Mouse (Mus musculus) hindbrain, postnatal 0 days (tissue): Measurements from ENCODE around the gene Hist1h2bh. TPM values are rescaled to one million over a fixed set of nuclear protein-coding genes. Genes with fewer than 3 reads are reported as not detected.

ENCODE experiments used
- ATAC-seq: fragments of 200-750 bp; cut with Nextera tagmentation; 2 replicates; pipeline ENCODE4 v1.8.0; 2017; ENCODE audit warnings: mild to moderate bottlenecking, moderate TSS enrichment, moderate library complexity
- DNase-seq: peaks from one replicate; pipeline ENCODE4 v3.0.0-alpha.2; 2015; ENCODE audit warnings: low spot score
- H3K27ac ChIP-seq: fragments of 300-500 bp; sonication (generic); 2 replicates; pipeline ENCODE4 v1.5.1; 2014; ENCODE audit warnings: mild to moderate bottlenecking
- H3K27me3 ChIP-seq: fragments of 300-500 bp; sonication (generic); 2 replicates; pipeline ENCODE4 v1.6.1; 2014; ENCODE audit warnings: low read length, mixed read lengths; ENCODE audit not compliant: insufficient read depth
- H3K36me3 ChIP-seq: fragments of 300-500 bp; sonication (generic); 2 replicates; pipeline ENCODE4 v1.6.1; 2014; ENCODE audit warnings: low read length, mixed read lengths; ENCODE audit not compliant: insufficient read depth
- H3K4me1 ChIP-seq: fragments of 300-500 bp; sonication (generic); 2 replicates; pipeline ENCODE4 v1.6.1; 2014; ENCODE audit warnings: antibody characterized with exemption, low read length, mixed read lengths; ENCODE audit not compliant: insufficient read depth
- H3K4me2 ChIP-seq: fragments of 300-500 bp; sonication (generic); 2 replicates; pipeline ENCODE4 v1.6.1; 2014; ENCODE audit warnings: low read depth, mild to moderate bottlenecking, low read length, moderate library complexity, mixed read lengths
- H3K4me3 ChIP-seq: fragments of 300-500 bp; sonication (generic); 2 replicates; pipeline ENCODE4 v1.5.1; 2014; ENCODE audit warnings: low read length
- H3K9ac ChIP-seq: fragments of 300-500 bp; sonication (generic); replicated peaks from 2 replicates; pipeline ENCODE4 v1.6.1; 2014; ENCODE audit warnings: mild to moderate bottlenecking, low read length, moderate library complexity, mixed read lengths
- H3K9me3 ChIP-seq: fragments of 300-500 bp; sonication (generic); 2 replicates; pipeline ENCODE4 v1.6.1; 2016; ENCODE audit warnings: low read length, mixed read lengths
- CTCF ChIP-seq: IDR thresholded peaks from 2 replicates; pipeline ENCODE4 v1.5.1; 2016; ENCODE audit warnings: antibody characterized with exemption, control low read depth, low read depth
- WGBS: fragments of 180-500 bp; shearing (Covaris S2); extraction: QIAGEN DNeasy Blood & Tissue Kit; methylation state at CpG from one replicate; pipeline ENCODE4 v1.1.7; 2014; 5-methylcytosine and 5-hydroxymethylcytosine counted together
- polyA plus RNA-seq: library from polyadenylated mRNA; unstranded; fragments of >200 nt; fragmentation: Nextera tagmentation; extraction: Ambion mirVana; gene quantifications from 2 replicates; pipeline ENCODE4 v1.2.1, GENCODE M21; 2015
- total RNA-seq: library from RNA; depleted of rRNA; stranded (reverse); fragments of >200 nt; gene quantifications from 2 replicates; pipeline ENCODE4 v1.2.3, GENCODE M21; 2014

Gene Hist1h2bh
- total and polyA plus RNA-seq, 2 experiments from 2014 or later: 0.13 to 65.9 TPM

- ATAC-seq (0 out of 2 replicates have a peak, but pooled peaks have one; percentile 19), DNase-seq (peak; percentile 72)
- Histone ChIP-seq H3K36me3 (no peaks in the 10 kb centered on the region), H3K27ac (peak overlapping the region; percentile 92), H3K27me3 (no peaks in the 10 kb centered on the region), H3K9ac (peak overlapping the region; percentile 68), H3K4me2 (peak overlapping the region; percentile 94), H3K9me3 (no peaks in the 10 kb centered on the region), H3K4me3 (peak overlapping the region; percentile 49), H3K4me1 (peaks cover 8% of the 10 kb centered on the region; the same call in 1 of the 2 replicates)
- no peak for TF ChIP-seq CTCF
- under 1% methylated on average over 21 of the region's 21 CpGs for WGBS
Measured at GRCm38 (mm10) chr13:23585029-23585441, 41.8 kb upstream of the Hist1h2bh start.

GRCm38 (mm10) chr13:23584331-23584730 is 41.1 kb upstream of the Hist1h2bh start:
- no peak for ATAC-seq
- peak overlapping the region; percentile 49 for H3K4me3 ChIP-seq
- no peaks in the 10 kb centered on the region for H3K27me3 ChIP-seq
- peak overlapping the region; percentile 68 for H3K9ac ChIP-seq
- no peaks in the 10 kb centered on the region for H3K9me3 ChIP-seq
- no peaks in the 10 kb centered on the region for H3K36me3 ChIP-seq
- no peak for TF ChIP-seq CTCF
- peak overlapping the region; percentile 92 for H3K27ac ChIP-seq
- H3K4me1 ChIP-seq: peaks cover 8% of the 10 kb centered on the region; the same call in 1 of the 2 replicates
- DNase-seq: no peak
- H3K4me2 ChIP-seq: peak overlapping the region; percentile 94

DNA sequence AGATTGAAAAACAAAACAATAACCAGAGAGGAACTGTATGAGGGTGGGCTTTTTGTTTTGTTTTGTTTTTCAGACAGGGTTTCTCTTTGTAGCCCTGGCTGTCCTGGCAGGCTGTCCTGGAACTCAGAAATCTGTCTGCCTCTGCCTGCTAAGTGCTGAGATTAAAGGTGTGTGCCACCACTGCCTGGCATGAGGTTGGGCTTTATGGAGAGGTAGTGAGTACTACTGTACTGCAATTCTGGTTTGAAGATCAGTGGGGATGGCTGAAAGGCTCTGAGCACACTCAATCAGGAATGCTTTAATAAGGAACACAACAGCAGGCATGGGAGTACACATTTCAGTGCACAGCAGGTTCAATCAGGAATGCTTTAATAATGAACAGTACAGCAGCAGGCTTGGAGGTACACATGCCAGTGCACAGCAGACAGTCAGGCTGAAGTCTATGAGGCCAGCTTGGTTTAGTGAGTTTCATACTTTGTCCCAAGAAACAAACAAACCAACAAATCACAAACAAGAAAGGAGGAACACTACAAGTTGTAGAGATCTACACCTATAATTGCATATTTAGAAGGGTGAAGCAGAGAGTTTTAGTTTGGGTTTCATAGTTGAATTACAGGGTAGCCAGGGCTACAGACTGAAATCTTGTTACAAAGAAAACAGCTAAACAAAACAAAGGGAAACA is 40.3 kb upstream of the Hist1h2bh start:
- Histone ChIP-seq H3K27me3 (no peaks in the 10 kb centered on the region), H3K36me3 (no peaks in the 10 kb centered on the region), H3K4me2 (no peak overlapping the region), H3K4me1 (peaks cover 8% of the 10 kb centered on the region; the same call in 1 of the 2 replicates), H3K9me3 (no peaks in the 10 kb centered on the region), H3K9ac (no peak overlapping the region), H3K4me3 (no peak overlapping the region), H3K27ac (no peak overlapping the region)
- no peak for TF ChIP-seq CTCF
- no peak for DNase-seq
- ATAC-seq: no peak

GRCm38 (mm10) chr13:23582219-23583056 is 39.2 kb upstream of the Hist1h2bh start:
- Histone ChIP-seq H3K9me3 (no peaks in the 10 kb centered on the region), H3K36me3 (no peaks in the 10 kb centered on the region), H3K27me3 (no peaks in the 10 kb centered on the region), H3K9ac (peak overlapping the region; percentile 56), H3K4me1 (peaks cover 8% of the 10 kb centered on the region; the same call in 1 of the 2 replicates), H3K27ac (peak overlapping the region; percentile 67), H3K4me3 (peak overlapping the region; percentile 45), H3K4me2 (peak overlapping the region; percentile 77)
- WGBS: 9% methylated on average over 6 of the region's 6 CpGs
- DNase-seq: no peak
- no peak for TF ChIP-seq CTCF
- ATAC-seq: no peak

GRCm38 (mm10) chr13:23581408-23582218 is 38.4 kb upstream of the Hist1h2bh start, which contains the start of gene Hist1h4d:
Gene Hist1h4d (plus strand): TSS chr13:23581598.
- Histone ChIP-seq H3K36me3 (no peaks in the 10 kb centered on the region), H3K9ac (peak within 1 kb of the TSS; percentile 56), H3K4me2 (peak within 1 kb of the TSS; percentile 77), H3K4me1 (peaks cover 8% of the 10 kb centered on the region; the same call in 1 of the 2 replicates), H3K27me3 (no peaks in the 10 kb centered on the region), H3K27ac (peak within 1 kb of the TSS; percentile 67), H3K9me3 (no peaks in the 10 kb centered on the region), H3K4me3 (peak within 1 kb of the TSS; percentile 45)
- no peak for TF ChIP-seq CTCF
- under 1% methylated on average over 43 of the region's 43 CpGs for WGBS
- DNase-seq (peak; percentile 98), ATAC-seq (peak; percentile 93)

DNA sequence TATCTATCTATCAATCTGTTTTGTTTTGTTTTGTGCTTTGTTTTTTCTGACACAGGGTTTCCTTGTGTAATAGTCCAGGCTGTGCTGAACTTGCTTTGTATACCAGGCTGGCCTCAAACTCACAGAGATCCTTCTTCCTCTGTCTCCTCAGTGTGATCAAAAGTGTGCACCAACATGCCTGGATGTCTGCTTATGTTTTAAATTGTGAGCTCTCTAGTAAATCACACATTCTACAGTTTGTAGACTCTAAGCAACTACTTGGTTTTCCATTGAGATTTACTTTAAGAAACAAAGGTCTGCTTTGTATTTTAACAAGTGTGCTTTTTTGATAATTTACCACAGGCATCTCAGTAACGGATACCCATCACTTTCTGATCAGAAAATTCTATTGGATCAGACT is 34.6 kb upstream of the Hist1h2bh start:
- no peak overlapping the region for H3K9ac ChIP-seq
- no peak for TF ChIP-seq CTCF
- DNase-seq: no peak
- WGBS: 92% methylated on average over 1 of the region's 1 CpGs
- no peak overlapping the region for H3K27ac ChIP-seq
- H3K36me3 ChIP-seq: no peaks in the 10 kb centered on the region
- H3K4me2 ChIP-seq: no peak overlapping the region
- H3K4me3 ChIP-seq: no peak overlapping the region
- no peak for ATAC-seq
- H3K27me3 ChIP-seq: no peaks in the 10 kb centered on the region
- H3K9me3 ChIP-seq: no peaks in the 10 kb centered on the region
- H3K4me1 ChIP-seq: 0 out of 2 replicates have a peak, but pooled peaks cover 7% of the 10 kb centered on the region
